Mouse (Mus musculus): ENCODE measurements around the gene Fam83f. TPM values are rescaled to one million over a fixed set of nuclear protein-coding genes. Genes with fewer than 3 reads are reported as not detected.

The Fam83f gene
- polyA plus RNA-seq (2012; ENCODE audit: insufficient read depth, insufficient read length, missing spikeins): not detected in 2 replicates

DNA sequence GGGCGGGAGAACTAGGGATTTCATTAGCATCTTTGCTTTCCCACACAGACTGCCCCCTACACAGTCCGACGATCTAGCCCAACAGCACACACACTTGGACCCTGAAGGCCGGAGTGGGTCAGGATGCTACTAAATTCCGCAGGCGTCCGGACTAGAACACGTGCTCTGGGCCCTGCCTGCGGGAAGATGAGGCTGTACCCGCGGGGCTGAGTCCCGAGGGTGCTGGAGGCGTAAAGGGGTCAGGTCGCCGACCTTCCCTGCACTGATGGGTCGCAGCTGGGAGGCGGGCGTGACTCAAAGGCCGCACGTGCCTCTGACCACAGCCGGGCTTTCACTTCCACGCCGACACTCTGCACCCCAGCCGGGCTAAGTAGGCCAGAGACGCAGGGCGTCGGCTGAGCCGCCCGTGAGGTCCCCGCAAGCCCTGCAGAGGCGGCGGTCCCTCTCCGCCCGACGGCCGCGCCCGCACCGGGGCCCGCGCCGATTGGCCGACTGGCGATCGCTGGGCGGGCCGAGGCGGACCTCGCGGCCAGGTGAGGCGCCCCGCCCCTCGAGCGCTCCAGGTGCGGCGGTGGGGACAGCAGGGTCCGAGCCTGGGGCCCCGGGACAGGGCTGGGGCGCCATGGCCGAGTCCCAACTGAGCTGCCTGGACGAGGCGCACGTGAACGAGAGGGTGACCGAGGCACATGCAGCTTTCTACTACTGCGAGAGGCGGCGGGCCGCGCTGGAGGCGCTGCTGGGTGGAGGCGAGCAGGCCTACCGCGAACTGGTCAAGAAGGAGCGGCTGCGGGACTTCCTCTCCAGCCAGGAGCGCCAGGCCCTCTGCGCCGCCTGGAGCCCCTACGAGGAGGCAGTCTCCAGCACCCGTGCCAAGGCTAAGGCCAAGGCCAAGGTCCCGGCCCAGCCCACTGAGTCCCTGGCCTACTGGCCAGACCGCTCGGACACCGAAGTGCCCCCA, at the start of gene Fam83f:
TSS of gene Fam83f (plus strand) at position 553 of the 958 bp plus-strand sequence.
- Histone ChIP-seq H3K4me3 (ENCODE audit: insufficient read depth, low read depth, low read length) (peak within 1 kb of the TSS; percentile 39), H3K4me1 (ENCODE audit: control insufficient read depth, insufficient read depth, insufficient read length, low read length) (peaks cover 4% of the 10 kb centered on the region; the same call in 1 of the 2 replicates), H3K27ac (replicated peaks; ENCODE audit: low read depth, low read length) (no peak within 1 kb of the TSS)

- no peak overlapping the region for H3K27ac ChIP-seq (replicated peaks; ENCODE audit: low read depth, low read length)
- H3K4me1 ChIP-seq (ENCODE audit: control insufficient read depth, insufficient read depth, insufficient read length, low read length): no peaks in the 10 kb centered on the region
- H3K4me3 ChIP-seq (ENCODE audit: insufficient read depth, low read depth, low read length): no peak overlapping the region
These were observed 48.3 kb upstream of the Fam83f start for GRCm38 (mm10) chr15:80623171-80623837.

- H3K4me1 ChIP-seq (ENCODE audit: control insufficient read depth, insufficient read depth, insufficient read length, low read length): peaks cover 3% of the 10 kb centered on the region; the same call in 1 of the 2 replicates
- H3K27ac ChIP-seq (replicated peaks; ENCODE audit: low read depth, low read length): no peak overlapping the region
- no peak overlapping the region for H3K4me3 ChIP-seq (ENCODE audit: insufficient read depth, low read depth, low read length)
These were observed 45.2 kb upstream of the Fam83f start for GRCm38 (mm10) chr15:80626472-80626871.

- Histone ChIP-seq H3K4me1 (ENCODE audit: control insufficient read depth, insufficient read depth, insufficient read length, low read length) (peaks cover 3% of the 10 kb centered on the region), H3K27ac (replicated peaks; ENCODE audit: low read depth, low read length) (no peak overlapping the region), H3K4me3 (ENCODE audit: insufficient read depth, low read depth, low read length) (no peak overlapping the region)
These were observed 41.5 kb upstream of the Fam83f start for GRCm38 (mm10) chr15:80630147-80630546.

DNA sequence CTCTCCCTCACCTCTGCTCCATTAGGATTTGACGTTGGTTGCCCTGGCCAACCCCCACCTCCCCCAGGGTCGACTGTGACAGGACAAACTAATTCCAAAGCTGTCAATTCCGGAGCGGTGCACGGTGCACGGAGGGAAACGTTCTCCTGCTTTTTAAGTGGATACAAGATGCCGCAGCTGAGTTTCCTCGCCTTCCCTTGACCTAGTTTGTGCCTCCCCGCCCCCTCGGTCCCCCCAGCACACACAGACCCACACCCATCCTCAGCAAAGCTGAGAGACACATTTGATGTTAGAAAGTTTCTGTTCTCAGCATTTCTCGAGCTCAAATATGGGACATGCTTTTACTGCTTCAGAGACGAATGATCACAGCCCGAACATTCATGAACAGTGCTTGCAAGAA, 40.9 kb upstream of the Fam83f start:
- H3K4me3 ChIP-seq (ENCODE audit: insufficient read depth, low read depth, low read length): peak overlapping the region; percentile 46
- H3K4me1 ChIP-seq (ENCODE audit: control insufficient read depth, insufficient read depth, insufficient read length, low read length): peaks cover 3% of the 10 kb centered on the region
- no peak overlapping the region for H3K27ac ChIP-seq (replicated peaks; ENCODE audit: low read depth, low read length)

DNA sequence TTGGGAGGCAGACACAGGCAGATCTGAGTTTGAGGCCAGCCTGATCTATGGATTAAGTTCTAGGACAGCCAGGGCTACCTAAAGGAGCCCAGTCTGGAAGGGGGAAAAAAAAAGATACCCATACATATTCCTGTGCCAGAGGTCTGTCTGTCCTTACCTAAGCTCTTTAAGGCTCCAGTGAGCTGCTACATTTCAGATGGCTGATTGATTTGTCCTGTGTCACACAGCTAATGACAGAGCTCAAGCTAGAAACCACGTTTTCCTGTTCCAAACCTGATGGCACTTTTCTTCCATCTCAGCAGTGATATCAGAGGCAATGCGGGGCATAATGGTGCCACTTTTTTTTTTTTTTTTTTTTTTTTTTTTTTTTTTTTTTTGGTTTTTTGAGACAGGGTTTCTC, 40.3 kb upstream of the Fam83f start:
- Histone ChIP-seq H3K4me3 (ENCODE audit: insufficient read depth, low read depth, low read length) (no peak overlapping the region), H3K4me1 (ENCODE audit: control insufficient read depth, insufficient read depth, insufficient read length, low read length) (peaks cover 3% of the 10 kb centered on the region), H3K27ac (replicated peaks; ENCODE audit: low read depth, low read length) (no peak overlapping the region)

- peaks cover 3% of the 10 kb centered on the region for H3K4me1 ChIP-seq (ENCODE audit: control insufficient read depth, insufficient read depth, insufficient read length, low read length)
- no peak overlapping the region for H3K4me3 ChIP-seq (ENCODE audit: insufficient read depth, low read depth, low read length)
- no peak overlapping the region for H3K27ac ChIP-seq (replicated peaks; ENCODE audit: low read depth, low read length)
These were observed 39.3 kb upstream of the Fam83f start for GRCm38 (mm10) chr15:80632280-80632893.

- Histone ChIP-seq H3K4me3 (ENCODE audit: insufficient read depth, low read depth, low read length) (no peak overlapping the region), H3K27ac (replicated peaks; ENCODE audit: low read depth, low read length) (no peak overlapping the region), H3K4me1 (ENCODE audit: control insufficient read depth, insufficient read depth, insufficient read length, low read length) (peaks cover 2% of the 10 kb centered on the region)
These were observed 37.1 kb upstream of the Fam83f start for GRCm38 (mm10) chr15:80634391-80635193.

DNA sequence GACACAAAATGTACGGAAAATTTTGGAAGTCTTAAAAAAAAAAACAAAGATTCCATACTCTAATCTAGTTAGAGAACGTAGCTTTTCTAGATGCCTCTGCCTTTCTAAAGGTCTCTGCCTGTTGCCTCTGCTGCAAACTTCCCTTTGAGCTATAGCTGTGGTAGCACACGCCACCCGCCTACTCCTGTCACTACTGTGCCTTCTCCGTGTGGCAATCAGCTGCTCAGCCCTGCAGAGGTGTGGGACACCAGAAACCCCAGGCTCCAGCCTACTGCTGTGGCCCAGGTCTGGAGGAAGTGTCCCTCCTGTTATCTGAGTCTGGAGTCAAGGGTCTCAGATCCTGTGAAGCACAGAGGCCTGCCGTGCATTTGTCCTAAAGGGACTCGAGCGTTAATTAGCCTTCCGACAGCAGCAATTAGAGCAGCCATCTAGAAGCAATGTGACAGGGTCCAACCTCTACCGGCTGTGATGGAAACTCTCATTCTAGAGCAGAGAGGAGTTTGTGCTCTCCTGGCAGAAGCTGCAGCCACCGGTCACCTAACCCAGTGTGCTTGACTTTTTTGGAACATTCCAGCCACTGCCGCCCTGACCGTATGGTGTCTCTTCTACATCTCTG, 34.8 kb upstream of the Fam83f start:
- no peak overlapping the region for H3K4me3 ChIP-seq (ENCODE audit: insufficient read depth, low read depth, low read length)

DNA sequence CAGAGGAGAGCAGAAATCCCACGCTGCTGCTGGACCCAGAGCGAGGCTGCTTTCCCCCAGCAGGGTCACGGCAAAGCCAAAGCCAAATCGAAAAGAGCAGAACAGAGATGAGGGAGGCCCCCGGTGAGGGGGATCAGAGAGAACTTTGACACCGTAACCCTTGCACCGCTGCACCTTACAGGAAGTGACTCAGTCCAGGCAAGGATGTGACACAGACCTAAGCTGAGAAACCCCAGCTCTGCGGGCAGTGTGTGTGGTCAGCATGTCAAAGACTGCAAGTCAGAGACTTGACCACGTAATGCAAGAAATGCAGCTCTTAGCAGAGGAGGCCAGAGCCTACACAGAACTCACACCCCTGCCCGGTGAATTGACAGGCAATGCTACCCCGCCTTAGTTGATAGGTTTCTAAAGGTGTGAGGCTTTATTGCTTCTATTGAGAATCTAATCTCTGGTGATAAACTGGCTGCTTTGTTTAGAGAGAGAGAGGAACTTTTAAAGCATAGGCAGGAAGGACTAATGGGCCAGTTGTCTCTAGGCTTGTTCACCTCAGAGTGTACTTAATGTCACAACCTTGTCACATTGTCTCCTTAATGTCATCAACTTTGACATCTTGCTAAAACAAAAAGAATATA, 32.5 kb upstream of the Fam83f start:
- Histone ChIP-seq H3K4me3 (ENCODE audit: insufficient read depth, low read depth, low read length) (no peak overlapping the region), H3K4me1 (ENCODE audit: control insufficient read depth, insufficient read depth, insufficient read length, low read length) (no peaks in the 10 kb centered on the region; the same call in 1 of the 2 replicates), H3K27ac (replicated peaks; ENCODE audit: low read depth, low read length) (no peak overlapping the region)

More for the DNA sequence above, 34.8 kb upstream of the Fam83f start:
- Histone ChIP-seq H3K27ac (replicated peaks; ENCODE audit: low read depth, low read length) (no peak overlapping the region), H3K4me1 (ENCODE audit: control insufficient read depth, insufficient read depth, insufficient read length, low read length) (no peaks in the 10 kb centered on the region; the same call in 1 of the 2 replicates)

DNA sequence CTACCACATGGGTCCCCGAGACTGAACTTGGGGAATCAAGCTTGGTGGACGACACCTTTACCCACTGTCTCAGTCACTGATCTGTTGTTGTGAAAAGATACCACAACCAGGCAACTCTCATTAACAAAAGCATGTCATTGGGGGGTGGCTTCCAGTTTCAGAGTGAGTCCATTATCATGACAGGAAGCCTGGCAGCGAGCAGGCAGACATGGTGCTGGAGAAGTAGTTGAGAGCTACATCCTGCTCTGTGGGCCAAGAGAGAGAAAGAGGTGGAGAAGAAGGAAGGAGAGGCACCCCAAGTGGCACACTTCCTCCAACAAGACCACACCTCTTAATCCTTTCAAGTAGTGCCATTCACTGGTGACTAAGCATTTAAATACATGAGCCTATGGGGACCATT, 31.8 kb upstream of the Fam83f start:
- H3K4me3 ChIP-seq (ENCODE audit: insufficient read depth, low read depth, low read length): no peak overlapping the region
- no peak overlapping the region for H3K27ac ChIP-seq (replicated peaks; ENCODE audit: low read depth, low read length)
- no peaks in the 10 kb centered on the region; the same call in 1 of the 2 replicates for H3K4me1 ChIP-seq (ENCODE audit: control insufficient read depth, insufficient read depth, insufficient read length, low read length)

DNA sequence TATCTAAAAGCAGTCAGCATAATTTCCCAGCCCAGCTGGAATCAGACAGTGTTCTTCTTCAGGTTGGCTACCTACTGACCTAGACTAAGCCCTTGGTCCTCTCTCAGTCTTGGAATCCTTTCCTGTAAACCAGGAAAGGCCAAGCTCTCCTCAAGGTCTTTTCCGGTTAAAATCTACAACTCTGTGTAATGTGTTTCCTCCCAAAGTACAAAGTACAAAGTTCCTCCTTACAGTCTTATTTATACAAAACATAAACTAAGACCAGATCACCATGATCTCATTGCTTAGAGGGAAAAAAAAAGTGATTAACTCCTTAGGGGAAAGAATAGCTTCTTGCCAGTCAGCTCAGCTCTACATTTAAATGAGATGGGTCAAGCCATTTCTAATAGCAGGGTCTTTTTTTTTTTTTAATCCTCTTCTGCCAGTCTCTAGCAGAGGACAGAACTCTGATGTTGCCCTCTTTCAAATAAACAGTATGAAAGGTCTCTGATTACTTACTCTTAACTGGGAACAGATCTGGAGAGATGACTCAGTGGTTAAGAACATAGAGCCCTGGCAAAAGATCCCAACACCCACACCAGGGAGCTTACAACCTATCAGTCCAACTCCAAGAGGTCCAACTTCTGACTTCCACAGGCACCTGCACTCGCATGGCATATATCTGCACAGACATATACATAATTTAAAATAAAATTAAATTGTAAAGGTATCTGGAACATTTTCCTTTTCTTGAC, 29.8 kb upstream of the Fam83f start:
- Histone ChIP-seq H3K4me1 (ENCODE audit: control insufficient read depth, insufficient read depth, insufficient read length, low read length) (no peaks in the 10 kb centered on the region), H3K4me3 (ENCODE audit: insufficient read depth, low read depth, low read length) (no peak overlapping the region), H3K27ac (replicated peaks; ENCODE audit: low read depth, low read length) (no peak overlapping the region)

GRCm38 (mm10) chr15:80645006-80645797, 26.4 kb upstream of the Fam83f start:
- Histone ChIP-seq H3K27ac (replicated peaks; ENCODE audit: low read depth, low read length) (no peak overlapping the region), H3K4me3 (ENCODE audit: insufficient read depth, low read depth, low read length) (no peak overlapping the region), H3K4me1 (ENCODE audit: control insufficient read depth, insufficient read depth, insufficient read length, low read length) (no peaks in the 10 kb centered on the region)
